Mouse (Mus musculus) embryo, embryonic 11.5 days (tissue): ENCODE results near the gene Zfp968.
"Not testable (repeated sequence)": the region's sequence is repeated elsewhere in the genome, so short reads cannot be mapped to it uniquely, and the experiment has no call there.

Experiments used
- DNase-seq: peaks from one replicate; pipeline ENCODE4 v3.0.0-alpha.2; 2012; ENCODE audit warnings: low read depth, low spot score

Gene Zfp968

GRCm38 (mm10) chr2:175372136-175372535 is at the start of gene Zfp968:
TSS of gene Zfp968 (plus strand) at chr2:175372436.
- DNase-seq, result not testable (repeated sequence)

GRCm38 (mm10) chr2:175338097-175338496 is 34.1 kb upstream of the Zfp968 start, which contains the start of gene Gm4631:
TSS of gene Gm4631 (minus strand) at chr2:175338197.
- not testable (repeated sequence) for DNase-seq
